Mouse (Mus musculus) spleen, postnatal 36 days (tissue): Measurements from ENCODE around the gene Nyap1.
"Not testable (repeated sequence)": the region's sequence is repeated elsewhere in the genome, so short reads cannot be mapped to it uniquely, and the experiment has no call there.

Source experiments
- DNase-seq, 2 experiments: peaks; one replicate each; pipeline ENCODE4 v3.0.0; 2022; ENCODE audit warnings: low spot score in 2 of 2, mixed read lengths in 1 of 2

Nyap1 gene

GRCm38 (mm10) chr5:137770709-137771108, 29.3 kb upstream of the Nyap1 start:
- no peak for DNase-seq

- no peak for DNase-seq
These were observed 27.1 kb upstream of the Nyap1 start for GRCm38 (mm10) chr5:137768475-137768874.

- no peak for DNase-seq
These were observed 24.9 kb upstream of the Nyap1 start for GRCm38 (mm10) chr5:137766270-137766669.

- DNase-seq = no peak
These were observed 23.4 kb upstream of the Nyap1 start for GRCm38 (mm10) chr5:137764609-137765340.

GRCm38 (mm10) chr5:137759971-137760412, 18.6 kb upstream of the Nyap1 start:
- DNase-seq = peak; percentile 80 to 83

GRCm38 (mm10) chr5:137758921-137759534, 17.6 kb upstream of the Nyap1 start:
- no peak for DNase-seq

GRCm38 (mm10) chr5:137757887-137758286, 16.5 kb upstream of the Nyap1 start:
- DNase-seq = no peak

GRCm38 (mm10) chr5:137756882-137757661, 15.7 kb upstream of the Nyap1 start:
- peak; percentile 77 to 80 for DNase-seq

- DNase-seq = no peak
These were observed 14.7 kb upstream of the Nyap1 start for GRCm38 (mm10) chr5:137756106-137756505.

- DNase-seq = no peak
These were observed 14.0 kb upstream of the Nyap1 start for GRCm38 (mm10) chr5:137755425-137755824.

GRCm38 (mm10) chr5:137753111-137753832, 11.9 kb upstream of the Nyap1 start:
- DNase-seq = no peak

GRCm38 (mm10) chr5:137751988-137752387, 10.6 kb upstream of the Nyap1 start:
- no peak for DNase-seq

- no peak for DNase-seq
These were observed 9.9 kb upstream of the Nyap1 start for GRCm38 (mm10) chr5:137751221-137751887.

- not testable (repeated sequence) for DNase-seq
These were observed 8.8 kb upstream of the Nyap1 start for GRCm38 (mm10) chr5:137750212-137750611.

- peak; percentile 38 to 56 for DNase-seq
These were observed 7.9 kb upstream of the Nyap1 start for GRCm38 (mm10) chr5:137749196-137749836.

- DNase-seq = peak; percentile 38 to 49
These were observed 6.8 kb upstream of the Nyap1 start for GRCm38 (mm10) chr5:137748130-137748770.

GRCm38 (mm10) chr5:137747326-137747961, 6.0 kb upstream of the Nyap1 start:
- DNase-seq = peak; percentile 68 to 71

- peak in 1 of 2 experiments; percentile 26 for DNase-seq
These were observed 5.5 kb upstream of the Nyap1 start for GRCm38 (mm10) chr5:137746851-137747325.

GRCm38 (mm10) chr5:137746282-137746850, 5.0 kb upstream of the Nyap1 start:
- peak; percentile 75 to 81 for DNase-seq
